Mouse (Mus musculus): Measurements from ENCODE around the gene Vmn1r18.
"Not testable (repeated sequence)": the region's sequence is repeated elsewhere in the genome, so short reads cannot be mapped to it uniquely, and the experiment has no call there.

Vmn1r18 gene

GRCm38 (mm10) chr6:57395683-57396082 is at the start of gene Vmn1r18:
Gene Vmn1r18, minus strand, starts transcription at chr6:57395783.
- no peak for DNase-seq

GRCm38 (mm10) chr6:57431196-57431595 is 35.6 kb upstream of the Vmn1r18 start:
- peak; percentile 19 to 20 for DNase-seq

- DNase-seq = no peak
Observed at GRCm38 (mm10) chr6:57428630-57429029, 33.0 kb upstream of the Vmn1r18 start, which contains the start of gene Vmn1r20. Gene Vmn1r20, plus strand, starts transcription at chr6:57428930.

- not testable (repeated sequence) for DNase-seq
Observed at GRCm38 (mm10) chr6:57403480-57403879, 7.9 kb upstream of the Vmn1r18 start, which contains the start of gene Vmn1r19. Gene Vmn1r19, plus strand, starts transcription at chr6:57403780.

- no peak for DNase-seq
Observed at GRCm38 (mm10) chr6:57367496-57367895, 28.1 kb downstream of the Vmn1r18 start.

GRCm38 (mm10) chr6:57365866-57366265 is 29.7 kb downstream of the Vmn1r18 start:
- not testable (repeated sequence) for DNase-seq

- no peak for DNase-seq
Observed at GRCm38 (mm10) chr6:57363627-57364026, 32.0 kb downstream of the Vmn1r18 start, which contains the start of gene Vmn1r17. Gene Vmn1r17, minus strand, starts transcription at chr6:57363727.

GRCm38 (mm10) chr6:57356864-57357263 is 38.7 kb downstream of the Vmn1r18 start:
- no peak for DNase-seq

GRCm38 (mm10) chr6:57329394-57329793 is 66.2 kb downstream of the Vmn1r18 start, which contains the start of gene Vmn1r16:
Gene Vmn1r16, minus strand, starts transcription at chr6:57329494.
- DNase-seq = no peak
